ENCODE assay signal across 21 mouse cellular contexts in genomic region chr5:132375130-132375529, GRCm38 (mm10).
DNase-seq lines count a peak whose midpoint lies in the region; ATAC-seq and TF ChIP-seq lines count a peak whose summit lies in the region.
"Had no signal": no experiment of that assay in that cellular context is flagged by ENCODE, and none has a peak within 500 bp of the region (broad histone marks: within the 10 kb centered on the region; RNA-seq: fewer than 3 reads in every experiment).

No protein-coding gene starts in this region.

- no peaks in the 10 kb centered on the region for H3K36me3 ChIP-seq in G1E (replicated peaks)
- H3K36me3 ChIP-seq: embryonic facial prominence, embryonic 15.5 days; hindbrain, embryonic 13.5 days; kidney, embryonic 15.5 days; liver, embryonic 13.5 days; midbrain, embryonic 12.5 days had no signal

- TF ChIP-seq CTCF in G1E (IDR thresholded peaks at IDR 0.05; ENCODE audit: low read depth, low read length): no peak

- peak; percentile 68 for ATAC-seq in G1E (ENCODE audit: extremely low read depth, insufficient number of reproducible peaks, low FRiP score, poor library complexity, severe bottlenecking)
- 0 out of 2 replicates have a peak, but pooled peaks have one; percentile 45 for ATAC-seq in megakaryocyte-erythroid progenitor cell, adult 5-6 weeks (replicated peaks; ENCODE audit: low FRiP score, low TSS enrichment, poor library complexity, severe bottlenecking)
- ATAC-seq: CD4-positive, CD25-positive, alpha-beta regulatory T cell, adult 4 months; forebrain, embryonic 14.5 days had no signal

- no peak overlapping the region for H3K4me3 ChIP-seq in G1E (ENCODE audit: low read depth, low read length)
- H3K4me3 ChIP-seq: embryonic facial prominence, embryonic 15.5 days; hindbrain, embryonic 13.5 days; kidney, embryonic 15.5 days; left cerebral cortex, adult 2 months; liver, embryonic 13.5 days; midbrain, embryonic 12.5 days had no signal

- H3K27me3 ChIP-seq in G1E (ENCODE audit: insufficient read depth, low read length): no peaks in the 10 kb centered on the region
- H3K27me3 ChIP-seq: embryonic facial prominence, embryonic 15.5 days; hindbrain, embryonic 13.5 days; kidney, embryonic 15.5 days; liver, embryonic 13.5 days; midbrain, embryonic 12.5 days had no signal

- peak; percentile 21 for DNase-seq in adrenal gland, postnatal 10 days
- no peak for DNase-seq in adrenal gland, postnatal 25 days
- peak; percentile 26 for DNase-seq in left cerebral cortex, adult 11 months (ENCODE audit: low spot score)
- DNase-seq in left cerebral cortex, postnatal 4 days: no peak
- no peak for DNase-seq in G1E (ENCODE audit: low spot score)
- no peak for DNase-seq in cerebellum, postnatal 14 days
- DNase-seq: cerebellum, adult 2 months; cerebellum, postnatal 36 days; kidney, adult 11 months; kidney, postnatal 36 days; liver, embryonic 13.5 days; lung, adult 2 months; lung, postnatal 14 days had no signal

- intact Hi-C loops in left cerebral cortex, postnatal 4 days (cut with DNase I): no loop called here

- H3K4me1 ChIP-seq in G1E (ENCODE audit: insufficient read depth, low read depth, low read length): peaks cover 37% of the 10 kb centered on the region

- no peaks in the 10 kb centered on the region for H3K9me3 ChIP-seq in G1E (replicated peaks)
- H3K9me3 ChIP-seq: embryonic facial prominence, embryonic 15.5 days; hindbrain, embryonic 13.5 days; kidney, embryonic 15.5 days; liver, embryonic 13.5 days; midbrain, embryonic 12.5 days had no signal

Comparison
In these comparisons a context has a peak if more than half of its experiments do, and no peak if none do; other contexts are left out.
1. DNase-seq: peak in adrenal gland, postnatal 10 days (single experiment) and left cerebral cortex, adult 11 months (single experiment); none in adrenal gland, postnatal 25 days (single experiment), left cerebral cortex, postnatal 4 days (single experiment), G1E (single experiment) and cerebellum, postnatal 14 days (0 of 2).